In the genomic region with DNA sequence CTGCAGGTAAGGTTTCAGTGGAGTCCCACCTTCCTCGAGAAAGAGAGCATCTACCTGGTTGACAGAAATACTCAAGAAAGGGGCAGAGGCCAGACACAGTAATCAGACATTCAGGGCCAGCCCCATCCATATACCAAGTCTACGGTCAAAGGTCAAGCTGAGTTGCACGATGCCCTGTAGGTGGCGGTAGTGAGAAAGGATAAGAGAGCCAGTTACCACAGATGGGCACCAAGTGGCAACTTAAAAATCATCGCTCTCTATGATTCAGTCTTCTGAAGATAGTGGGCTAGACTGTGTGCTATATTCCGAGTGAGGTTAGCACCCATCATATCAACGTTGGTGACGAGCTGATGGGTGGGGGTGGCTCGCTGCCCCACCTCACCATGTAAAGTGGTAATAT, we compare ENCODE assay signal across 8 mouse cellular contexts. TPM values are rescaled to one million over a fixed set of nuclear protein-coding genes. Genes with fewer than 3 reads are reported as not detected.
DNase-seq lines count a peak whose midpoint lies in the region; ATAC-seq lines count a peak whose summit lies in the region.

No protein-coding gene starts in this region.

- no peak for DNase-seq in frontal cortex, postnatal 25 days (ENCODE audit: low spot score in 2 of 2)
- DNase-seq in 3T3-L1 (ENCODE audit: low read depth, low spot score) (peak; percentile 77), WW6 (ENCODE audit: low read depth, low spot score) (peak; percentile 70)
- peak; percentile 68 for DNase-seq in embryonic facial prominence, embryonic 11.5 days (ENCODE audit: low spot score)
- peak; percentile 66 for DNase-seq in lung, postnatal 10 days
- peak; percentile 50 for DNase-seq in thymus, postnatal 25 days

- no peaks in the 10 kb centered on the region for H3K9me3 ChIP-seq in embryonic facial prominence, embryonic 11.5 days (replicated peaks; ENCODE audit: control insufficient read depth, low read length)
- no peaks in the 10 kb centered on the region for H3K9me3 ChIP-seq in hindbrain, embryonic 12.5 days (replicated peaks)

- no peak overlapping the region for H3K4me2 ChIP-seq in embryonic facial prominence, embryonic 11.5 days (ENCODE audit: low read depth, low read length)
- no peak overlapping the region for H3K4me2 ChIP-seq in hindbrain, embryonic 12.5 days (replicated peaks)

- no peak overlapping the region for H3K4me3 ChIP-seq in embryonic facial prominence, embryonic 11.5 days (ENCODE audit: low read depth, low read length)
- H3K4me3 ChIP-seq in hindbrain, embryonic 12.5 days = no peak overlapping the region

- no peak overlapping the region for H3K9ac ChIP-seq in embryonic facial prominence, embryonic 11.5 days (replicated peaks; ENCODE audit: low read length)
- no peak overlapping the region for H3K9ac ChIP-seq in hindbrain, embryonic 12.5 days

- no peaks in the 10 kb centered on the region for H3K27me3 ChIP-seq in embryonic facial prominence, embryonic 11.5 days (ENCODE audit: control insufficient read depth, insufficient read depth, low read length)
- H3K27me3 ChIP-seq in hindbrain, embryonic 12.5 days = no peaks in the 10 kb centered on the region

- peak; percentile 36 for ATAC-seq in frontal cortex, adult (ENCODE audit: low TSS enrichment)
- no peak for ATAC-seq in embryonic facial prominence, embryonic 11.5 days (replicated peaks; ENCODE audit: insufficient number of reproducible peaks, low FRiP score, low TSS enrichment, low read depth)
- ATAC-seq in hindbrain, embryonic 12.5 days (ENCODE audit: low FRiP score) = no peak

- no peak overlapping the region for H3K27ac ChIP-seq in embryonic facial prominence, embryonic 11.5 days (replicated peaks; ENCODE audit: low read depth, low read length)
- no peak overlapping the region for H3K27ac ChIP-seq in hindbrain, embryonic 12.5 days

- H3K4me1 ChIP-seq in embryonic facial prominence, embryonic 11.5 days (ENCODE audit: control insufficient read depth, insufficient read depth, low read length) = no peaks in the 10 kb centered on the region
- H3K4me1 ChIP-seq in hindbrain, embryonic 12.5 days = peaks cover 11% of the 10 kb centered on the region

- 64% methylated on average over 9 of the region's 9 CpGs for WGBS in embryonic facial prominence, embryonic 11.5 days
- 67% methylated on average over 9 of the region's 9 CpGs for WGBS in hindbrain, embryonic 12.5 days

- H3K36me3 ChIP-seq in embryonic facial prominence, embryonic 11.5 days (replicated peaks; ENCODE audit: control insufficient read depth, insufficient read depth, low read depth, low read length) = no peaks in the 10 kb centered on the region
- H3K36me3 ChIP-seq in hindbrain, embryonic 12.5 days = no peaks in the 10 kb centered on the region

RNA-seq across cellular contexts. Expression of a gene that starts 32.5 kb away (rescaled TPM):
- polyA plus RNA-seq in embryonic facial prominence, embryonic 11.5 days (2014; fragmentation: Nextera tagmentation; extraction: Ambion mirVana) = 105 TPM in 2 replicates
- 48.5 and 49.5 TPM in 2 replicates for polyA plus RNA-seq in hindbrain, embryonic 12.5 days (2016; fragmentation: Nextera tagmentation; extraction: Ambion mirVana)

RNA-seq across cellular contexts. Expression of a gene that starts 43.3 kb away (rescaled TPM):
- polyA plus RNA-seq in embryonic facial prominence, embryonic 11.5 days (2014; fragmentation: Nextera tagmentation; extraction: Ambion mirVana) = 0.21 TPM in 2 replicates
- polyA plus RNA-seq in hindbrain, embryonic 12.5 days (2016; fragmentation: Nextera tagmentation; extraction: Ambion mirVana) = 0.22 TPM in 1 of 2 replicates, not detected in the other

Comparison
In these comparisons a context has a peak if more than half of its experiments do, and no peak if none do; other contexts are left out.
1. DNase-seq: peak in 3T3-L1 (single experiment), WW6 (single experiment), embryonic facial prominence, embryonic 11.5 days (single experiment), lung, postnatal 10 days (single experiment) and thymus, postnatal 25 days (single experiment); none in frontal cortex, postnatal 25 days (0 of 2).